In the genomic region with DNA sequence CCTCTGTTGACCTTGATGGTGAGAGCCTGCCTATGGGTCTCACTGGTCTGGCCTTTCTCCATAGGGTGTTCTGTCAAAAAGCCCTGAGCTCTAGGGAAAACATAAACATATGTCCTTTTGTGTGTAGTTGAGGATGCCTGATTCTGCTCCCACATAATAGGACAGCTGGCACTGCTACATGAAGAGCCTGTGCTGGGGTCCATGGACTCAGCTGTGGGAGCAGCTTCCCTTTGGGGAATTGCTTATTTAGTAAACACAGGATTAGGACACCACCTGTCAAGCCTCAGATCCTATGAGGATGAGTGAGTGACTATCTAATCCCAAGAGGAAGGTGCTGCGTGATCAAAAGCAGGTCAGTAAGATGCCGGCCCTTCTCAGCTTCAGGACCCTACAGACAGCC, we compare ENCODE assay signal across 26 mouse cellular contexts. TPM values are rescaled to one million over a fixed set of nuclear protein-coding genes. Genes with fewer than 3 reads are reported as not detected.
DNase-seq lines count a peak whose midpoint lies in the region; ATAC-seq lines count a peak whose summit lies in the region.
"Had no signal": no experiment of that assay in that cellular context is flagged by ENCODE, and none has a peak within 500 bp of the region (broad histone marks: within the 10 kb centered on the region; RNA-seq: fewer than 3 reads in every experiment).

No protein-coding gene starts in this region.

- no peaks in the 10 kb centered on the region for H3K27me3 ChIP-seq in heart, embryonic 12.5 days (replicated peaks)
- H3K27me3 ChIP-seq in midbrain, embryonic 11.5 days (ENCODE audit: control insufficient read depth, insufficient read depth, low read length) = no peaks in the 10 kb centered on the region
- no peaks in the 10 kb centered on the region for H3K27me3 ChIP-seq in midbrain, embryonic 16.5 days (ENCODE audit: control insufficient read depth, insufficient read depth, low read depth, low read length)
- no peaks in the 10 kb centered on the region for H3K27me3 ChIP-seq in midbrain, embryonic 13.5 days
- H3K27me3 ChIP-seq: embryonic facial prominence, embryonic 15.5 days; limb, embryonic 12.5 days; liver, embryonic 13.5 days had no signal

- no peaks in the 10 kb centered on the region for H3K9me3 ChIP-seq in heart, embryonic 12.5 days (replicated peaks)
- H3K9me3 ChIP-seq in midbrain, embryonic 11.5 days (ENCODE audit: control insufficient read depth, low read length) = no peaks in the 10 kb centered on the region
- no peaks in the 10 kb centered on the region for H3K9me3 ChIP-seq in midbrain, embryonic 16.5 days (replicated peaks; ENCODE audit: control insufficient read depth, low read length, poor library complexity, severe bottlenecking)
- no peaks in the 10 kb centered on the region for H3K9me3 ChIP-seq in midbrain, embryonic 13.5 days
- H3K9me3 ChIP-seq: embryonic facial prominence, embryonic 15.5 days; limb, embryonic 12.5 days; liver, embryonic 13.5 days had no signal

- peaks cover 44% of the 10 kb centered on the region for H3K36me3 ChIP-seq in heart, embryonic 12.5 days
- peaks cover 2% of the 10 kb centered on the region; the same call in 1 of the 2 replicates for H3K36me3 ChIP-seq in midbrain, embryonic 11.5 days (ENCODE audit: control insufficient read depth, insufficient read depth, low read length)
- H3K36me3 ChIP-seq in midbrain, embryonic 16.5 days (ENCODE audit: control insufficient read depth, insufficient read depth, low read length) = peaks cover 3% of the 10 kb centered on the region
- H3K36me3 ChIP-seq in midbrain, embryonic 13.5 days = peaks cover 31% of the 10 kb centered on the region

- no peaks in the 10 kb centered on the region for H3K4me1 ChIP-seq in heart, embryonic 12.5 days (replicated peaks)
- H3K4me1 ChIP-seq in midbrain, embryonic 11.5 days (ENCODE audit: control insufficient read depth, insufficient read depth, low read length) = no peaks in the 10 kb centered on the region
- H3K4me1 ChIP-seq in midbrain, embryonic 16.5 days (ENCODE audit: control insufficient read depth, insufficient read depth, low read length) = no peaks in the 10 kb centered on the region; the same call in 1 of the 2 replicates
- H3K4me1 ChIP-seq in midbrain, embryonic 13.5 days (replicated peaks) = peaks cover 9% of the 10 kb centered on the region
- H3K4me1 ChIP-seq: limb, embryonic 12.5 days had no signal

- DNase-seq in heart, postnatal 4 days = no peak
- DNase-seq in midbrain, embryonic 11.5 days (ENCODE audit: low spot score, missing footprints) = no peak
- peak; percentile 74 for DNase-seq in retina, postnatal 1 day
- no peak for DNase-seq in cerebellum, postnatal 10 days
- DNase-seq: adrenal gland, adult 2 months; cerebellum, adult 18-20 months; cerebellum, postnatal 25 days; embryo, embryonic 11 days; gastrocnemius, postnatal 25 days; heart, adult 2 months; kidney, adult 18-20 months; kidney, postnatal 4 days; liver, embryonic 13.5 days; lung, adult 2 months; lung, postnatal 14 days; right cerebral cortex, postnatal 25 days; spleen, adult 18-20 months; thymus, postnatal 14 days had no signal

- no peak overlapping the region for H3K4me2 ChIP-seq in heart, embryonic 12.5 days
- no peak overlapping the region for H3K4me2 ChIP-seq in midbrain, embryonic 11.5 days
- no peak overlapping the region for H3K4me2 ChIP-seq in midbrain, embryonic 16.5 days (ENCODE audit: low read length)
- no peak overlapping the region for H3K4me2 ChIP-seq in midbrain, embryonic 13.5 days (replicated peaks)
- H3K4me2 ChIP-seq: embryonic facial prominence, embryonic 15.5 days; limb, embryonic 12.5 days; liver, embryonic 13.5 days had no signal

- H3K4me3 ChIP-seq in heart, embryonic 12.5 days = no peak overlapping the region
- no peak overlapping the region for H3K4me3 ChIP-seq in midbrain, embryonic 11.5 days (ENCODE audit: low read depth, low read length)
- H3K4me3 ChIP-seq in midbrain, embryonic 16.5 days (ENCODE audit: low read depth, low read length) = no peak overlapping the region
- no peak overlapping the region for H3K4me3 ChIP-seq in midbrain, embryonic 13.5 days (replicated peaks)
- H3K4me3 ChIP-seq: embryonic facial prominence, embryonic 15.5 days; heart, adult 2 months; limb, embryonic 12.5 days; liver, embryonic 13.5 days had no signal

- H3K27ac ChIP-seq in heart, embryonic 12.5 days (ENCODE audit: poor library complexity, severe bottlenecking) = no peak overlapping the region
- no peak overlapping the region for H3K27ac ChIP-seq in midbrain, embryonic 11.5 days (ENCODE audit: low read depth, low read length)
- H3K27ac ChIP-seq in midbrain, embryonic 16.5 days (ENCODE audit: low read length) = no peak overlapping the region
- 0 out of 2 replicates have a peak overlapping the region, but pooled peaks have one; percentile 4 for H3K27ac ChIP-seq in midbrain, embryonic 13.5 days
- H3K27ac ChIP-seq: embryonic facial prominence, embryonic 15.5 days; heart, adult 2 months; limb, embryonic 12.5 days; liver, embryonic 13.5 days had no signal

- no peak for ATAC-seq in heart, embryonic 12.5 days (ENCODE audit: insufficient number of reproducible peaks, low FRiP score)
- peak; percentile 38; the same call in 1 of the 2 replicates for ATAC-seq in midbrain, embryonic 11.5 days (ENCODE audit: low FRiP score)
- ATAC-seq in midbrain, embryonic 16.5 days = no peak
- ATAC-seq in midbrain, embryonic 13.5 days = peak; percentile 50
- ATAC-seq: forebrain, embryonic 16.5 days; inflammation-experienced regulatory T-cells, adult 6 months had no signal

- WGBS in heart, embryonic 12.5 days = 77% methylated on average over 2 of the region's 2 CpGs
- WGBS in midbrain, embryonic 11.5 days = 73% methylated on average over 2 of the region's 2 CpGs
- WGBS in midbrain, embryonic 16.5 days = 47% methylated on average over 2 of the region's 2 CpGs
- WGBS in midbrain, embryonic 13.5 days = 48% methylated on average over 2 of the region's 2 CpGs

- 0 out of 2 replicates have a peak overlapping the region, but pooled peaks have one; percentile 7 for H3K9ac ChIP-seq in heart, embryonic 12.5 days
- H3K9ac ChIP-seq in midbrain, embryonic 11.5 days (ENCODE audit: low read length) = no peak overlapping the region
- H3K9ac ChIP-seq in midbrain, embryonic 16.5 days (ENCODE audit: low read depth, low read length) = no peak overlapping the region
- no peak overlapping the region for H3K9ac ChIP-seq in midbrain, embryonic 13.5 days (replicated peaks)
- H3K9ac ChIP-seq: embryonic facial prominence, embryonic 15.5 days; limb, embryonic 12.5 days; liver, embryonic 13.5 days had no signal

RNA-seq across cellular contexts. Expression of gene Tmem240, which starts 6.6 kb away (rescaled TPM):
- 0.63 and 0.67 TPM in 2 replicates for polyA plus RNA-seq in heart, embryonic 12.5 days (2016; fragmentation: Nextera tagmentation; extraction: Ambion mirVana)
- total RNA-seq in heart, postnatal 4 days (2021) = under 1 TPM; 0.36 to 0.43 TPM
- polyA plus RNA-seq in midbrain, embryonic 11.5 days (2014; fragmentation: Nextera tagmentation; extraction: Ambion mirVana) = 0.69 and 0.96 TPM in 2 replicates
- 22.0 and 25.3 TPM in 2 replicates for polyA plus RNA-seq in midbrain, embryonic 16.5 days (2015; fragmentation: Nextera tagmentation; extraction: Ambion mirVana)
- 8.6 and 10.1 TPM in 2 replicates for polyA plus RNA-seq in midbrain, embryonic 13.5 days (2015; fragmentation: Nextera tagmentation; extraction: Ambion mirVana)

RNA-seq across cellular contexts. Expression of gene Ssu72, which starts 23.4 kb away (rescaled TPM):
- 111 and 116 TPM in 2 replicates for polyA plus RNA-seq in heart, embryonic 12.5 days (2016; fragmentation: Nextera tagmentation; extraction: Ambion mirVana)
- total RNA-seq in heart, postnatal 4 days (2021) = 10 to 100 TPM; 60.3 to 64.9 TPM
- 147 and 155 TPM in 2 replicates for polyA plus RNA-seq in midbrain, embryonic 11.5 days (2014; fragmentation: Nextera tagmentation; extraction: Ambion mirVana)
- 151 and 153 TPM in 2 replicates for polyA plus RNA-seq in midbrain, embryonic 16.5 days (2015; fragmentation: Nextera tagmentation; extraction: Ambion mirVana)
- polyA plus RNA-seq in midbrain, embryonic 13.5 days (2015; fragmentation: Nextera tagmentation; extraction: Ambion mirVana) = 155 and 159 TPM in 2 replicates

RNA-seq across cellular contexts. Expression of gene Atad3a, which starts 32.9 kb away (rescaled TPM):
- polyA plus RNA-seq in heart, embryonic 12.5 days (2016; fragmentation: Nextera tagmentation; extraction: Ambion mirVana) = 102 and 104 TPM in 2 replicates
- total RNA-seq in heart, postnatal 4 days (2021) = 10 to 100 TPM; 82.7 to 89.7 TPM
- polyA plus RNA-seq in midbrain, embryonic 11.5 days (2014; fragmentation: Nextera tagmentation; extraction: Ambion mirVana) = 84.5 and 84.6 TPM in 2 replicates
- 87.9 and 93.2 TPM in 2 replicates for polyA plus RNA-seq in midbrain, embryonic 16.5 days (2015; fragmentation: Nextera tagmentation; extraction: Ambion mirVana)
- polyA plus RNA-seq in midbrain, embryonic 13.5 days (2015; fragmentation: Nextera tagmentation; extraction: Ambion mirVana) = 82.1 and 84.8 TPM in 2 replicates

RNA-seq across cellular contexts. Expression of gene Fndc10, which starts 33.9 kb away (rescaled TPM):
- 5.2 and 5.5 TPM in 2 replicates for polyA plus RNA-seq in heart, embryonic 12.5 days (2016; fragmentation: Nextera tagmentation; extraction: Ambion mirVana)
- 1 to 10 TPM; 3.5 to 4.7 TPM for total RNA-seq in heart, postnatal 4 days (2021)
- 1.3 and 1.5 TPM in 2 replicates for polyA plus RNA-seq in midbrain, embryonic 11.5 days (2014; fragmentation: Nextera tagmentation; extraction: Ambion mirVana)
- 11.4 and 12.2 TPM in 2 replicates for polyA plus RNA-seq in midbrain, embryonic 16.5 days (2015; fragmentation: Nextera tagmentation; extraction: Ambion mirVana)
- polyA plus RNA-seq in midbrain, embryonic 13.5 days (2015; fragmentation: Nextera tagmentation; extraction: Ambion mirVana) = 5.0 and 6.4 TPM in 2 replicates

RNA-seq across cellular contexts. Expression of gene Vwa1, which starts 46.5 kb away (rescaled TPM):
- 1.7 TPM in 2 replicates for polyA plus RNA-seq in heart, embryonic 12.5 days (2016; fragmentation: Nextera tagmentation; extraction: Ambion mirVana)
- 10 to 100 TPM; 11.5 to 12.5 TPM for total RNA-seq in heart, postnatal 4 days (2021)
- 9.1 and 9.9 TPM in 2 replicates for polyA plus RNA-seq in midbrain, embryonic 11.5 days (2014; fragmentation: Nextera tagmentation; extraction: Ambion mirVana)
- 31.0 and 31.5 TPM in 2 replicates for polyA plus RNA-seq in midbrain, embryonic 16.5 days (2015; fragmentation: Nextera tagmentation; extraction: Ambion mirVana)
- 18.7 and 20.9 TPM in 2 replicates for polyA plus RNA-seq in midbrain, embryonic 13.5 days (2015; fragmentation: Nextera tagmentation; extraction: Ambion mirVana)
- total RNA-seq: monocyte, adult 5-6 weeks had no signal

Comparison
In these comparisons a context has a peak if more than half of its experiments do, and no peak if none do; other contexts are left out.
1. ATAC-seq: peak in midbrain, embryonic 11.5 days (single experiment) and midbrain, embryonic 13.5 days (single experiment); none in heart, embryonic 12.5 days (single experiment) and midbrain, embryonic 16.5 days (single experiment).